Mouse (Mus musculus) WW6 (cell line): ENCODE measurements around the gene Anapc13.

Source experiments
- DNase-seq: peaks from one replicate; pipeline ENCODE4 v3.0.0-alpha.2; 2013; ENCODE audit warnings: low read depth, low spot score

Gene Anapc13

DNA sequence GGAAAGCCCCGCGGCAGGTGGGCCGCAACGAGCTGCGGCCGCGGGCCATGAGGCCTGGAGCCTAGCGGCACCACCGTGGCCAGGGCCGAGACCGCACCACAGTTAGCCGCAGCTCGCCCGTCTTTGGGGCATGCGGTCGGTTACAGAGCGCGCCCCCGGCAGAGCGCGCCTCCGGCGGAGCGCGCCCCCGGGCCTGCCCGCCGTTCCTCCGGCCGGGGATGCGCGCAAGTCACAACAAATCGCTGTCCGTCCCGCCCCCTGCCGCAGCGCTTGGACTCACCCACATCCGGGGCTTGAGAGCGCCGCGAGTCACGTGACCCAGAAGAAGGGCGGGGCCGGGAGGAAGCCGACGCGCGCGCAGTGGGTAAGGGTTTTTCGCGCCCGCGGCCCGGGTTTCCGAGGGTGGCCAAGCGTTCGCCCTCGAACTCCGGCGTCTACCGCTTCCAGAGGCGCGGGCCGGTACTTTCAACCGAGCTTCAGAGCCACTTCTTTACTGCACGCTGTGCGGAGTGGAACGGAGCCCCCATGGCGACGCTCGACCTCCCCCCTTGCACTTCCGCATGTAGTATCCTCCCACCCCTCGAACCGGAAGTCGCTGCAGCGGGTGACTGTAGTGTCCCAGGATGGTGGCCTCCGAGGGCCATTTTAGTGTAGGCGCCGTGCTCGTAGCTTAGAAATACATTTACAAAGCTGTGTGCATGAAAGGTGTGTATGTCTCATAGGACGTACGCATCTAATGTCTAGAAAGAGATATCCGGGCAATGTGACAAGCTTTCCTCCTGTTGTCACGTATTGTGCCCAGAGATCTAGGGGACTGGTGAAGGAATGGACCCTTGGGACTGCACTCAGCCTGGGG lies at the start of gene Anapc13, which contains the start of gene Cep63:
Gene Anapc13, plus strand, starts transcription at position 314 of the 856 bp plus-strand sequence.
Gene Cep63, minus strand, starts transcription at position 552 of the 856 bp plus-strand sequence.
- DNase-seq, result peak; percentile 84

DNA sequence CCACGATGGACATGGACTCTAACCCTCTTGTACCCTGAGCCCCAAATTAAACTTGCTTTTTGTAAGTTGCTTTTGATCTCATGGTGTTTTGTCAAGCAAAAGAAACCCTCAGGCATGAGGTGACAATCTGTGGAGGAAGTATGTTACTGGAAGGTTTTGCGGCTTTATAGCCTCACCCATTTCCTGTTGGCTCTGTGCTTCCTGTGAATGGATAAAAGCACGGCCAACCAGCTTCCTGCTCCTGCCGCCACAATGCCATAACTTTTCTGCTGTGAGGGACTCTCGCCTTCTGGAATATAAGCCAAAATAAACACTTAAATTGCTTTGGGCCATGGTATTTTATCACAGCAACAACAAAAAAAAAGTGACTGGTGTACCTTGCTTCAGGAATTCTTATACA lies 48.6 kb upstream of the Anapc13 start:
- DNase-seq, result no peak

DNA sequence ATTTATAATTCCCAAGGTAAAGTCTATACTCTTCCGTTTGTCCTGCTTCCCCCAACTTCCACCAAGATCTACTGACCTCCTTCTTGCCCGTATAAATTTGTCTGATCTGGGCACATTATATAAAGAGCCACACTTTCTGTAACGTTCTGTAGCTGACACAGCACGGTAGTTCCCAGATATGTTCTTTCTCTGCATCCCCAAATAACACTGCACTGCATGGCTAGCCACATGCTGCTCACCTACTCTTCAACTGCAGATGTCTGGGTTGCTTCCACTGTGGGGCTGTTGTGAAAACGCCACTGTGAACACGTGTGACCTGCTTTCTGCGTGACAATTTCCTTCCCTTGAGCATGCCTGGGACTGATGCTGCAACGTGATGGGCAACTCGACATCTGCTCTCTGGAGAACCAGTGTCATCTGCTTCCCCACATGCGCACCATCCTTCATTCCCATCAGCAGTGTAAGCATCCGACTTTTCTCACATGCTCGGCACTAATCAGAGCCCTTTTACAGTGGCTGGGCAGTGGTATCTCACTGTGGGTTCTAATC lies 44.1 kb upstream of the Anapc13 start:
- no peak for DNase-seq

DNA sequence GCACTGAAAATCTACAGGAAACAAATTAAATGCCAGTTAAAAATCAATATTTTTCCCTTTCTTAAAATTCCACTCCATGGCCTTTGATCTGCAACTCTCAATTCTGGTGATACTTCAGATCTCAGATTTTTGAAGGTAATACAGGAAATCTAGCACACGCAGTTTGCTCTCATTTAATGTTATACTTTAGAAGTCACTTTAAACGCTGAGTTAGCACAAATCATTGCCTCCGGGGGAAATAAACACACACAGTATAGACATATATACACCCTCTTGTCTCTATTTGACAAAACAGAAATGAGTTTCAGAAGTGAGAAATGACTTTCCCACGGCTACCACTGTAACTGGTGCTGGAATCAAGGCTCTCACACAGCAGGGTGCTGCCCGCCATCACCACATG lies 38.7 kb upstream of the Anapc13 start:
- DNase-seq, result no peak

DNA sequence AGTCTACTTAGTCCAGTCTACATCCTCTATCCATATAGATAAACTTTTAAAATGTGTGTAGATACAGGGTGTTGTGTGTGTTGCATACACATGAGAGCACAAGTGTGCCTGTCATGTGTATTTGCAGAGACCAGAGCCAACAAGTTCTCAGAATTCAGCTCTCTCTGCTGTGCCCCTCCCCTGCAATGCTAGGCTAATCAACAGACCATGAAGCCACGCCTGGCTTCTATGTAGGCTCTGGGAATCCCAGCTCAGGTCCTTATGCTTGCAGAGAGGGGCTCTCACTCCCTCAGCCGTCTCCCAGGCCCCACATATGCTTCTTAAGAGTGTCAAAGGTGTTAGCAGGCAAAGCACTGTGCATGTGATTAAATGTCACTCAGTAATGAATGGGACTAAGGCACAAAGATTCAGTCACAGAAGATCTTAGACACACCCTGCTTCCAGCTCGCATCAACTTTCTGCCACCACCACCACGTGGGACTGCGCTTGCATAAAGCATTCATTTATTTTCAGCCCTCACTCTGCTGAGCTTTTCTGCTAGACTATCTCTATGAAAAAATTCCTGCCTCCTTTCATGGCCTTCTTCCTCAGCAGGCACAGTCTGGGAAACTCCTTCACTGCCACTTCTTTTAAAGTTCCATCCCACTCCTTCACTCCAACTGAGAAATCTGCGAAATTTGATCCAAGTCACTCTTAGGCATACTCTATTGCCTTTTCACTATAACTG lies 31.3 kb upstream of the Anapc13 start:
- no peak for DNase-seq

DNA sequence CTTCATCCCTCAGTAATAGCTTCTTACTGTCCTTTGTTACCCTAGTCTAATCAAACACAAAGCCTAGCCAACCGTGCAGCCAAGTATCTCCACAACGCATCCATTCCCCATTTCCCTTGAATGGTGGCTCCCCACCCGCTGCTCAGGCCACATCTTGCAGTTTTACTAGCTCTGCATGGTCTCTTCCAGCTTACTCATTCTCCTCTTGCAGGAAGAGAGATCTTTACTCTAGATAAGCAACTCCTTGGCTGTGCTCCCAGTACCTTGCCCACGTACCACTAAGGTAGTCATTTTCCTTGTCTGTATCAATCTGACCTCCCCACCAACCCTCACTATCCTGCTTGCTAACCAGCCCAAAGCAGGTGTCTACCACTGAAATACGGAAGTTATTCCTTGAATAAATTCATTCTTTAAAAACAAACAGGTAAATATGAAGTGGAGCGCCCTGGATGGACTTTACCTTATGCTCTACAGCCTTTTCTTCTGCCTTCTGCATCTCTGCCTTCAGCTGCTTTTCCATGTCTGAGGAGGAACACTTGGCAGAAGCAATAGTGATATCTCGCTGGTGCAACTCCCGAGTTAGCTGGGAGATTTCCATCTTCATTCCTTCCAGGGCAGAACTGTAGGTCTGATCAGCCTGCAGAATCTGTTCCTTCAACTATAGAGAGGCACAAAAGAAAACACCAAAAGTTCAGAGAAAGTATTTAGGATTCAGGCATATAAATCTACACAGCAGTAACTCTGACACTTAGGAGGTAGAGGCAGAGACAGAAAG lies 30.2 kb upstream of the Anapc13 start:
- DNase-seq, result no peak

DNA sequence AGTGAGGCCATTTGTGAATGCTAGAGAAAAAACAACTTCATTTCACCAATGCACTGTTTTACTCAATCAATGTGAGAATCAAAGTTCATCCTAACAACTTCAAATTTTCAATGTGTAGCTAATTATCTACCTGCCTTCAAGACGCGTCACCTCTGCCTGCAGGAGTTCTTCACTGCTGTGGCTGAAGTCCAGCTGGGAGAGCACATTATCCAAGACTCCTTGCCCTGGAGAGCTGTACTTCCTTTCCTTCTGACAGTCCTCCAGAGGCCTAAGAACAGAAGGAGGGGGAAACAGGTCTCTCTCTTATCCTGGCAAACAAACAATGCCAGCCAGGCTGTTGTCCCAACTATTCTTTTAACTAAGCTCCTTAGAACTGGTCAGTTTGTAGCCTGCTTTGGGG lies 24.9 kb upstream of the Anapc13 start:
- DNase-seq, result no peak

DNA sequence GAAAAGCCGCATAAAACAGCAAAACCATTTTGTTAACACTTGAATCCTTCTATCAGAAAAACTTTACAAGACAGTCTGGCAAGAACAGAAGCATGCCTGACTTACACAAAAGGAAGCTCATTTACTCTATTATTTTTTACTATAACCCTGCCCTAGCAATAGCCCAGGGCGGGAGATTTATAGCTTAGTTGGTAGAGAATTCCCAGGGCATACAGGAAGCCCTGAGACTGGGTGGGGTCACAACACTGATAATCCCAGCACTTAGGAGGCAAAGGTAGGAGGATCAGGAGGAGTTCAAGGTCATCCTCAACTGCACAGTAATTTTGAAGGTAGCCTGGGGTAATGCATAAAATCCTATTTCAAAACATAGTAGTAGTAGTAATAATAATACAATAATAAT lies 24.4 kb upstream of the Anapc13 start:
- DNase-seq, result no peak

DNA sequence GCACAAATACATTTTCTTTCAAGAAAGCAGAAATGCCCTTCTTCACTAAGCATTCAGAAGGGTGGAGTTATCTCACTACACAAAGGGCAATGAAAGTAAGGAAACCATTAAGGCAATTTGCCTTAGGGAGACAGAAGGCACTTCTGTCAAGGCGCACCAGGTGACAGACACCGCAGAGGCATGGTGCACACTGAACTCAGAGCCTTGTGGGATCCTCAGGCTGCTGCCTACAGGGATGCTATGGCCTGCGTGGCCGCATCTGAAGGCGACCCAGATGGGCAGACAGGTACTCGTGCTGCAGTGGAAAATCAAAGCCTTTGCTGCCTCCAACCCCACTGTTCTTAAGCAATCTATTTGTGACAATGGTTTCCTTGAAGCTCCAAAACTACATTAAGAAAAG lies 20.9 kb upstream of the Anapc13 start:
- no peak for DNase-seq

DNA sequence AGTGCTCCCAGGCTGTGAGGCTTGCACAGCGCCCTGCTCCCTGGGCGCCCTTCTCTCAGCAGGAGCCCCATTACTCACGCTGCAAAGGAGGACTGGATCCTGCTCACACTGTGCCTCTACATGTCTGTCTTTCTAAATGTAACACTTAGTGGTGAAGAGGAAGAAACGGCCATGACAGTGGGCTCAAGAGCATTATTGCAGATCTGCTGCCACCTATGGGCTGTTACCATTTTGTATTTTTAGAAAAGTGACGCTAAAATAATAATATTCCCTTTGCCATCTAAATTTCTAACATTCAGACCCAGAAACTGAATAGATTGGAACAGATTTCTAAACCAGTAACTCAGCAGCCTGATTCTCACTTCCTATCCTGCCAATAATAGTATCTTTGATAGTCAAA lies 18.6 kb upstream of the Anapc13 start:
- DNase-seq, result no peak

DNA sequence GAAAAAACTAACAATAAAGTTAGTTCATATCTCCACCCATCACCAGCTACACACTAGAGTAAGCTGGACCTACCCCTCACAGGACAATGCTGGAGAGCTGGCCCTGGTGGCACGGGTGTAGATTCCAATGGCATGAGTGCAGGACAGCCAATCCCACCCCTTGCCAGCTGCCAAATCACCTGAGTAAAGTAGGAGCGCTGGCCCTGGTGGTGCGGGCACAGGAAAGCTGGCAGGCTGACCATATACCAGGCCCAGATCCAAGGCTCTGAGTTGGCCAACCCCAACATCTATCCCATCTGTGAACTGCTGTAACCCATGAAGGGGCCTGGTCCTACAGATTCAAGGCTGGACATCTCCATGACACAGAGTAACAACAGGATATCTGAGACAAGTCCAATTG lies 16.9 kb upstream of the Anapc13 start:
- DNase-seq, result no peak

DNA sequence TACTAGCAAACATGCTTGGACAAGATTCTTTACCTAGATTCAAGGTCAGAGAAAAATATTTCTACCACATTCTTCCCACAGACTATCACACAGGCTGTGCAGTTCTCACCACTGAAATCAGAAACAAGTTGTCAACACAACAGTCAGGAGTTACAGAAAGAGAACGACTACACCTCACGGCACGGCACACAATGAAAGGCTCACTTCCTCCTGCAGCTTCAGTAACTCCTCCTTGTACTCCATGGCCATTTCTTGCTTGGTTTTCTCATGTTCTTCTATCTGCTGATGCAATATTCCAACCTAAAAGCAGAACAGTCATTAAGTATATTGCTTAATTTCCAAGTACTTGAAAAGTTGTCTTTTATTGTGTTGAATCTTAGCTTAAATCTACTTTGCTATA lies 11.0 kb upstream of the Anapc13 start:
- no peak for DNase-seq

DNA sequence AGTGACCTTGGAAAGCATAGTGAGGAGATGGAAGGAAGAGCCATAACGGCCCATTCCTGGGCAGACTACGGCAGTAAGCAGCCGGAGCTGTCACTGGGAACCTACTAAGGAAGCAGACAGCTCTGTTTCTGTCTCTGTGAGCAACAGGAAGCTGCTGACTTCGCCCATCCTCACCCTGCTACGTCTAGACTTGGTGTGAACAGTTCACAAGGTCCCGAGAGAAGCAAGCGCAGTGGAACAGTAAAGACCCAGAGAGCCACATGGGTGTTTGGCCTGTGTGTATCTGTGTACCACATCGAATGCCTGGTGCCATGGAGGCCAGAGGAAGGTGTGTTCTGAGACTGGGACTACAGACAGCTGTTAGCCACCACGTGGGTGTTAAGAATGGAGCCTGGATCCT lies 9.8 kb upstream of the Anapc13 start:
- DNase-seq, result no peak

DNA sequence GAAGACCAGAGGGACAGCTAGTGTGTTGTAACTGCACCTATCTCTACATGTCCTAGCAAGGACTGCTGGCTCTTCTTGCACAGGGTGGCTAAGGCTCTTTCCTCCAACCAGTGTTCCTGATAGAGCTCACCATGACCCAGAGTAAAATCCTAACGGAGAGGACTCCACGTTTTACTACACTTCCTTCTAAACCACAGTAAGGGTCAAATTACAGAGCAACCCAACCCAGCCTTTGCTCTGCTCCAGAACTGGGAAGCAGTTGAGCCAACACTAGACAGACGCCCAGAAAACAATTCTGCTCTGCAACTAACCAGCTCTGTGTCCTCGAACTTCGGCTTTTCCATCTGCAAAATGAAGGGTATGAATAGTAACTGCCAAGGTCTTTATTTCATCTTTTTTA lies 4.7 kb upstream of the Anapc13 start:
- DNase-seq, result no peak

DNA sequence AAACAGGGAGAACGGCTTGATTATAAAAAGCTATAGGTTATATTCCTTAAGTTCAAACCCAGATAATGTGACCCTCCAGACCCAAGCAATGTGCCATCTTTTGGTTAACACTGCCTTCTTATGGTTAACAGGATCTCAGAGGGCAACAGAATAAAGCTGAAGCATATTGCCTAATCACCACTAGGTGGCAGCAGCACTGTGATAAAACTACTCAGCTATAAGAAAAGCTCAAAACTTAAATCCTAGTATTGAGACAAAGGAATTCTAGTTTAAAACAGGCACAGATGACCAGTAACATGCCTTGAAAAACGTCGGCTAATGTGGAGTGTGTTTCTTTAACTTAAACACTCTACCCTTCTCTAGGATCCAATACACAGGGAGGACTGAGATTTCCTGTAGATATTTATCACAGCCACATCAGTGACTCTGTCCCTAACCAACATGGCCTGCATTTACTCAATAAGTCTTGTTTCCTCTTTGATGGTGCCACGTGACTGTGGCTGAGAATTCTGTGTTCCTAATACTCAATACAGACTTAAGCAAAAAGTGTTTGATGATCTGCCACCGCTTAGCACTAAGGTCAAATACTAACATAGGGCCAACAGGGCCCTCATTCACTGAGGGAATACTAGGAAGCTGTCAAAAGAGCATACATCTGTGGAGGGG lies 3.8 kb upstream of the Anapc13 start:
- no peak for DNase-seq

DNA sequence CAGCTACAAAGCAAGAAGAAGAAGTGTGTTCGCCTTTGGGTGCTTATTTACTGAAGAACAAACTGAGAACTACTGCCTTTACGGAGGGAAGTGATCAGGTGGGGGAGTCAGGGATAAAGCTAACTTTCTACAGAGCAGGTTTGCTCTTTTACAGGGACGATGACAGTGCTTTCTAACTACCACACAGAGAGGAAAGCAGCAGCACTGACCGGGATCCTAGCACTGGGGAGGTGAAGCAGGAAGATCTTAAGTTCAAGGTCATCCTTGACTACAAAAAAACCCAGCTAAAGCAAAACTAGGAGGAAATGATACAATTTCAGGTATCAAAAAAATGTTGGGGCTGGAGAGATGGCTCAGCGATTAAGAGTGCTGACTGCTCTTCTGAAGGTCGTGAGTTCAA lies 3.2 kb upstream of the Anapc13 start:
- DNase-seq, result no peak

DNA sequence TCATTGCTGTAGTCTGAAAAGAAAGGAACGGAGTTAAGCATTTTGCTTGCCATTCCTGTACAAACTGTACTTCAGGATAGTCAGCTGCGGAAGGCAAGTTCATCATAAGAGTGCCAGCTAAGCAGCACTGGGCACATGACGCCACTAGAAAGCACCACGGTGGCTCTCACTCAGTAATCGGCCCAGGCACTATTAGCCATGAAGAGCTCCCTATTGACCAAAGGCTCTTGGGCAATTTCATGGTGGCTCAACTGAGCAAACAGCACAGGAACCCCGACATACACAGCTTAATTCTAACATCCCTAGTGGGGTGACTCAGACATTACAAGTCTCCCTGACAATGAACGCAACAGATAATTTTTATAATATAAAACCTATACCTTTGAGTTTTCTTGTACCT lies 2.5 kb upstream of the Anapc13 start:
- no peak for DNase-seq

DNA sequence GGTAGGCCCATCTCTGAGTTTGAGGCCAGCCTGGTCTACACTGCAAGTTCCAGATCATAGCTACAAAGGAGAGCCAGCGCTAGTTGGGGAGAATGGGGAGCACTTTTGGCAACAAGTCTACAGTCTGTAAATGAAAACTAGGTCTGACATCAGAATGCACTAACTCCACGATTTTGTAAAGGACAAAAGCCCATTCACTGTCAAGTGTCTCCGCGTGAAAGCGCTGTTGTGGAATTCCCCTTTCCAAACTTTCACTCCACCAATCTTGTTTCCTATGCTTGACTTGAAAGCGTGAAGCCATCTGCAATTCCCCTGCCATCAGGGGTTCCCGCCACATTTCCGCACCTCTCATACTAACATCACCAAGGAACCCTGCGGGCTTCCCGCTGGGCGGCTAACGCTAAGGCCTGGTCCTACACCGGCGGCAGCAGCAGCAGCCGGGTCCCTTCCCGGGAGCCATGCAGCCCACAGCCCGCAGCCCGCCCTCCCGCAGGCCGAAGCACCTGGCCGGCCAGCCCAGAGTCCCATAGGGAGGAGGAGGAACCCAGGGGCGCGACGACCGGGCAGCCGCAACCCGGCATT lies 604 bp upstream of the Anapc13 start:
- no peak for DNase-seq

DNA sequence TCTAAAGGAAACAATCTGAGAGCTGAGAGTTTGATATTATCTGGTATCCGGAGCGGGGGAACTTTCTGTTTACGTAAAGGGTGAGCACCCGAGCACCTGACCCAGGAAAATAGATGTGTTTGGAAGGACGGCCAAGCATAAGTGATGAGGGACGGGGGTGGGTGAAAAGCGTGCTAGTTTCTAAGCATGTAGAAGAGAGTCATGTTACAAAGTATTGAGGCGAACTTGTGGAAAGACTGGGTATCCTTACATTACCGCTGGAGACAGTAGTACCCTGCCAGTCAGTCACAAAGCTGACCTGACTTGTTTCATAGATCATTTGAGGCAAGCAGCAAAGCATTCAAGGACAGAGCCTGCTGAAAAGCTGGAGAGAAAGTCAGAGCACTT lies 736 bp downstream of the Anapc13 start:
- no peak for DNase-seq

DNA sequence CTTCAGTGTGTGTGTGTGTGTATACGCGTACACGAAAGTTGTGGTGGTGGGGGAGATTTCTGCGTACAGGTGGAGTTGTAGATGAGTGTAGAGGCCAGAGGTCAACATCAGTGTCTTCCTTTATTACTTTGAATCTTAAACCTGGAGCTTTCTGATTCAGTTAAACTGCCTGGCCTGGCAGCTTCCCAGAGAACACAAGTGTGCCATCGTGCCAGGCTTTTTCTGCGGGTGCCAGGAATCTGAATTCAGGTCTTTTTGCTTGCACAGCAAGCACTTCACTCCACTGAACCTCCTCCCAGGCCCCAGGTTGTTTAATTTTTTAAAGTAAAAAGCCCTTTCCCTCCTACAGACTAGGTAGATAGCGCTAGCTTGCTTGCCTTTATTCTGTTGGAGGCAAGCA lies 1.3 kb downstream of the Anapc13 start:
- no peak for DNase-seq

DNA sequence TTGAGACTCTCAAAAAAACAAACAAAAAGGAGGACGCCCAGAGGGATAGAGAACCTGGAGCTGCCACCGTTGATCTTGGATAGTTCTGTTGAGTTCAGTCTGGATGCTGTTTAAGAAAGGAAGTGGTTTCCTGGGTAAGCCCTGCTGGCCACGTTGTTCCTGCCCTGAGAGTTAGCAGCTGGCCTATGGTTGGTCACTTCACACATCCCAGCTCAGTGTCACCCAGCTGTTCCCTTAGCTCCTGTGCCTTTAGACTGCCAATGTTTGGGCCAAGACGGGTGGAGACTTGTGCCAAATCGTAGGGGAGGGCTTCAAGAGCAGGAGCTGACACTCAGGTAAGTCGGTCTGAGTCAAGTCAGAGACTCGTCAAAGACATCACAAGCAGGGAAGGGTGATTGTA lies 3.0 kb downstream of the Anapc13 start:
- no peak for DNase-seq
